Mouse (Mus musculus) T-cell, adult 2 months (primary cell): ENCODE measurements around the gene Ppp1r18.
A peak's percentile ranks its signal among the peaks of the same experiment; 100 is the strongest.

Source experiments
- DNase-seq: peaks from one replicate; pipeline ENCODE4 v3.0.0; 2022; ENCODE audit warnings: low spot score

Gene Ppp1r18

DNA sequence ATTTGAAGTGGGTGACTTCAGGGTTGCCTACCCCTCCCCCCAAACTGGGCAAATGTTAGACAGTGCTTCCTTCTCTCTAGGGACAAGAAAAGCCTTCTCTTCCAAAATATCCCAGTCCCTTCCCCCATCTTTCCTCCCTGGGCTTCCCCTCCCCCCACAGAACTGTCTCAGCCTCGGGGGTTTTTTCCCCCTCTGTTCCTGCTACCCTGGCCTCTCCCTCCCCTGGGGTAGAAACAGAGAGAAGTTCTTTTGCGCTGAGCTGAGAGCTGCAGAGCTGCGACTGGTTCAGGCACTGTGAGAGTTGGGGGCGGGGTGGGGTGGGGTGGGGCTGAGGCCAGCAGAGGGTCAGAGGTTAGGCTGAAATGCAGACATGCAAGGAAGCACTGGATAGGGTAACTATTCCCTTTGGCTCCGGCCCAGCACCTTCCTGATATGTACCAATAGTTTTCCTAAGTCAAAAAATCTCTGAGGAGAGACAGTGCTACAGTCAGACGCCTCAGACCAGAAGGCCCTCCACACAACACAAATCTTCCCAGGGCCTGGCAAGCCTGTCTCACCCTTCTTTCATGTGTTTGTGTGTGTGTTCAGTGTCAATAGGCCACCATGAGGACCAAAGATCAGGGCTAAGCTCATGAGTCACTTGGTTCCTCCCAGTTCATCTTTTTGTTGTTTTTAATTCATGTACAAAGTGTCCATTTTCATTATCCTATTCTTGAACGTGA, 4.1 kb downstream of the Ppp1r18 start:
- DNase-seq = no peak

- peak; percentile 87 for DNase-seq
These were observed 4.9 kb downstream of the Ppp1r18 start for GRCm38 (mm10) chr17:35870151-35870883.

DNA sequence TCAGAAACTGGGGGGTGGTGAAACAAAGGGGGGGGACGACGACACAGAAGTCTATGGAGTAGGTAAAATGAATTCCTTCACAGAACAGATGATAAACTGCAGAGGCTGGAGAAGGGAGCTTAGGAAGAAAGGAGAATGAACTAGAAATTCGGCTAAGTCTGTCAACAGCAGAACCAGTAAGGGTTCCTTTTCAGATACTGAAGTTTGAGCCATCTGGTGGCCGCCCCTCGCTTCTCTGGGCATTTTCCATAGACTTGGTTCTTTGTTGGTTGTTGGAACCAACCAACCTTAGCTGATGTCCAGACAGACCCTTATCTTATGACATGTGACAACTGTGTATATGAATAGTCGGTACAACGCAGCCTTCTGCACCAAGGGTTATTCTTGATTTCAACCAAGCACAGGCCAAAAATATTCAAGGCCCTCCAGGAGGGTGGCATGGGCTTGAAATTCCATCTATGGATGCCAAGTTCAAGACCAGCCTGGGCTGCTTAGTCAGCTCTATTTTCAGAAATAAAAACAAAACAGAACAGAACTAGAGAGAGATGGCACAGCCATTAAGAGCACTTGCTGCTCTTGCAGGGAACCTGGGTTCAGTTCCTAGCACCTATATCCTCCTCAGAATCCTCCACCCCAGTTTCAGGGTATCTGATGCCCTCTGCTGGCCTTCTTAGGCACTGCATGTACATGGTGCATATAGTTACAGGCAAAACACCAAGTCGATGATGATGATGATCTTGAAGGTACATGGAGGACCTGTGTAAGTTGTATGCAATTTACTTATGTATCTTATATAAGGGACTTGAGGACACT, 5.7 kb downstream of the Ppp1r18 start:
- DNase-seq = peak; percentile 67

DNA sequence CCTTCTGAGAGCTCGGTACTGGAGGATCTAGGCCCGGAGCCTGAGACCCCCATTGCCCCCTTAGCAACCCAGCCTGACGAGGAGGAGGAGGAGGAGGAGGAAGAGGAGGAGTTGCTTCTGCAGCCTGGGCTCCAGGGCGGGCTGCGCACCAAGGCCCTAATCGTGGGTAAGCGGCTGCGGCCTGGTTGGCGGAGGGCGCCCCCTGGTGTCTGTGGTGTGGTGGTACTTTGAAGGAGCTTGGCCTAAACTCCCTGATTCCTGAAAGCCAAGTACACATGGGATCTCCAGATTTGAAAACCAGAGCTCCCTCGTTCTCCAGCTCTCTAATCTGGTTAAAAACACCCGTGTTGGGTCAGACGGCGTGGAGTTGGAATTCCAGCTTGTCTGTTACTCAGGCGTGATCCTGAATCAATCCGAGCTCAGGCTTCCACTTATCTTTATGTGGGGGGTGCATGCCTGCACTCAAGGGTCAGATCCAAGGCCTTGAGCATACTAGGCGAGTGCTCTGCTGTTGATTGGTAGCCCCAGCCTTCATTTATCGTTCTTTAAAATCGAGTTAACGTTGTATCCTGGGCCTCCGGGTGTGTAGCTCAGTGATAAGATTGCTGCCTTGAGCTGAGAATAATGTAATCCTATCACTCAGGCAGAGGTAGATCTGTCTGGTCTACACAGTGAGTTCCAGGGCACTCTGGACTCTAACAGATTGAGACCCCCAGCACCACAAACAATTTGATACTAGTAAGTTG, 8.6 kb downstream of the Ppp1r18 start:
- peak; percentile 80 for DNase-seq

DNA sequence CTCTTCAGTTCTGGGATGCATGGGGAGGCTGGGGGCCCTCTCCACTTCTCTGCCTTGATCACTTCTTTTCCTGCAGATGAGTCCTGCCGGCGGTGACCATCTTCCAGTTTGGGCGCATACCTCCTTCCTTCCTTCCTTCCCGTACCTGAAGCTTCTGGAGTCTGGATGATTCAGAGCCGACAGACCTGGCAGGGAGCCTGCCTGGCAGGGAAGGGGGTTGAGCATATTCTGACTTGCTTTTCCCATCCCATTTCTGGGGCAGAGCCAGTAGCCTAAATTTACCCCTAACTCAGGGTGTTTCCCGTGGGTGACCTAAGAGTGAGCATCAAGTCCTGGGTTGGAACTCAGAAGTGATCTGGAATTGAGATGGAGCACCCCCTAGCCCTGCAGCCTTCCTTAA, 9.3 kb downstream of the Ppp1r18 start:
- no peak for DNase-seq

- DNase-seq = peak; percentile 93
These were observed 14.1 kb downstream of the Ppp1r18 start, which contains the start of gene Dhx16 for GRCm38 (mm10) chr17:35879245-35880057. TSS of gene Dhx16 (plus strand) at chr17:35879819.

DNA sequence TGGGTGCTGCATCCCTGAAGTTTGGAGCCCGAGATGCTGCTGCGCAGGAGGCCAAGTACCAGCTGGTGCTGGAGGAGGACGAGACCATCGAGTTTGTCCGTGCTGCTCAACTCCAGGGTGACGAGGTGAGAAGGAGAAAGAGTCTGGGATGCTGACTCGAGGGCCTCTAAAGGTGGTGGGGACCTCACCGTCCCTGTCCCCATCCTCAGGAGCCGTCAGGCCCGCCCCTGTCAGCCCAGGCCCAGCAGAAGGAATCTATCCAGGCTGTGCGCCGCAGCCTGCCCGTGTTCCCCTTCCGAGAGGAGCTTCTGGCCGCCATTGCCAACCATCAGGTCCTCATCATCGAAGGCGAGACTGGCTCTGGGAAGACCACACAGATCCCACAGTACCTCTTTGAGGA, 17.5 kb downstream of the Ppp1r18 start:
- no peak for DNase-seq

DNA sequence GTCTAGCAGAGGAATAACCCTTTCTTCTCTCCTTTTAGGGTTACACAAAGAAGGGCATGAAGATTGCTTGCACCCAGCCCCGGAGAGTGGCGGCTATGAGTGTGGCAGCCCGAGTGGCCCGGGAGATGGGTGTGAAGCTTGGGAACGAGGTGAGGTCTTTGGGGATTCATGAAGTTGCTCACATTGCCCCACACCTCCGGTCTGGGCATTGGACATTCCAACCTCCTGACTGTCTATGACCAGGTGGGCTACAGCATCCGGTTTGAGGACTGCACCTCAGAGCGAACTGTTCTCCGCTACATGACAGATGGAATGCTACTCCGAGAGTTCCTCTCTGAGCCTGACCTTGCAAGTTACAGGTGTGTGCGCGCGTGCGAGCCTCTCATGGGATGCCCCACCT, 18.4 kb downstream of the Ppp1r18 start:
- DNase-seq = no peak

- no peak for DNase-seq
These were observed 22.3 kb downstream of the Ppp1r18 start for GRCm38 (mm10) chr17:35887725-35888124.

DNA sequence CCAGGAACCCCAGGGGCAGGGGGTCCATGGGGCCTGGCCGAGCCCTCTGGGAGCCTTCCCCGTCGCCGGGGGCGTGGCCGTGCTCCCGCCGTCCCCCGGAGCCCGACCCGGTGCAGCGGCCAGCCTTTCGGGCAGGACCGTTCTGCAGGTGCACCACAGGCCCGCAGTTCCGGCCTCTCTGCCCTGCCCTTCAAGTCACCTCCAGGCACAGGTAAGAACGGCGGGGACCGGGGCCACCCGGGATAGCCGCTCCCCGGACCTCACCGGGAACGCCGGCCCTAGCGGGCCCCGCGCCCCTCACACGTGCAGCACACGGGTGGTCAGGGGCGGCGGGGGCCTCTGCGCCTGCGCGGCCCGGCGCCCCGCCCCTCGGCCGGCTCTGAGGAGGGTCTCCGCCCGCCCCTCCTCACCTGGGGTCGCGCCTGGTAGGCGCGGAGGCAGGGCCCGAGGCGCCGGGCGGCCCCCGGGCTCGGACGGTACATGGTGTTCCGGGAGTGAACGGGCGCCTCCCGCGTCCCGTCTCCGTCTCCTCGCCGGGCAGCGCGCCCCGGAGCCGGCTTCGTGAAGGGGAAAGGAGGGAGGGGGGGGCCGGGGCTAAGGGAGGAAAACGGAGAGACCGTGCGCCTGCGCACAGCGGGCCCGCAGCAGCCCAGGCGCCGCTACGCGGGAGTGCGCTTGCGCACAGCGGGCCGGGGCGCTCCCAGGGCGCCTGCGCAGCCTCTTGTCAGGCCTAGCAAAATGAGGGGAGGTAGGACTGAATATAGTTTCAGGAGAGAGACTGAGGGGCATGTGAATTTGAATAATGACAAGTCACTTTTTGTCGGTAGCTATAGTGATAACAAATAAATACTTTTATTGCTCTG, 31.6 kb downstream of the Ppp1r18 start, which contains the start of gene 2310061I04Rik:
TSS of gene 2310061I04Rik (minus strand) at position 651 of the 863 bp plus-strand sequence.
- DNase-seq = peak; percentile 93

GRCm38 (mm10) chr17:35897644-35898573, 32.5 kb downstream of the Ppp1r18 start:
- DNase-seq = no peak

DNA sequence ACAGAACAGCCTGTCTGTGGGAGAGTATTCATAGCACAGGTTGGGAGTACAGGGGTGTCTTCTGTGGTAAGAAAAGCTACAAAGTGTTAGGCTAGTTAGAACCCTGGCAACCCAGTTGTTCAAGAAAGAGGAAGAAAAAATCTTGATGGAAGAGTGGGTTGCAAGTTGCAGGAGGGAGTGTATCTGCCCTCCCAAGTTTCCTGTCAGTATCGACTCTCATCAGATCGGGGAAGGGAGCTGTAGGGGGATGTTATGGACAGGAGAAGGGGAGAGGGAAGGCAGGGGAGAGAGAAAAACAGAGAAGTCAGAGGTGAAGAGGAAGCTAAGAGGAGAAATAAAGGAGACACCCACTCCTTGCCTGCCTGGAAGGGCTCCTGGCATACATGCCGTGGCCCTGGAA, 35.2 kb downstream of the Ppp1r18 start:
- DNase-seq = no peak

DNA sequence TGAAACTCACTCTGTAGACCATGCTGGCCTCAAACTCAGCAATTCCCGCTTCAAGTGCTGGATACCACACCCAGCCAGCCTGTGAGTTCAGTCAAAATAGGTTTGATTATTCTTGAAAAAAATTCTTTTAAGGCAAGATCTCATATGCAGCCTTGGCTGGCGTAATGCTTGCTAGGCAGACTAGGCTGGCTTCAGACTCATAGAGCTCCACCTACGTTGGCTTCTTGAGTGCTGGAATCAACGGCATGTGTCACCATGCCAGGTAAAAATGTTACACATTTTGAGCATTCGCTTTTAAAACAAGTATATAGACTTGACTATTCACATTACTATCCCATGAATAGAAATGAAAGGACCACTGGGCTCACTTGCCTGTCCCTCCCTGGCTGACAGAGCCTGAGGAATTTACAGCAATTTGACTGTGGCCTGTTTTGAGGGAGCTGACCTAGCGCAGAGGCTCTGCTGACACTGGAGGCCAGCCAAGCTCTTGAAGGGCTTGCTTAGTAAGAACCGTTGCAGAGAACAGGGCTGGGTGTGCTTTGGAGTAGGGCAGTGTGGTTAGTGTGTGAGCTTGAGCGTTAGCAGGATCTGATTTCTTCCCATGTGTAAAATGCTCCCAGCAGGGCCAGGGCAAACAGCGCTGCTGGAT, 38.1 kb downstream of the Ppp1r18 start:
- DNase-seq = no peak

- DNase-seq = peak; percentile 8
These were observed 38.6 kb downstream of the Ppp1r18 start for GRCm38 (mm10) chr17:35903992-35904355.

- no peak for DNase-seq
These were observed 40.2 kb downstream of the Ppp1r18 start for GRCm38 (mm10) chr17:35905587-35905986.

DNA sequence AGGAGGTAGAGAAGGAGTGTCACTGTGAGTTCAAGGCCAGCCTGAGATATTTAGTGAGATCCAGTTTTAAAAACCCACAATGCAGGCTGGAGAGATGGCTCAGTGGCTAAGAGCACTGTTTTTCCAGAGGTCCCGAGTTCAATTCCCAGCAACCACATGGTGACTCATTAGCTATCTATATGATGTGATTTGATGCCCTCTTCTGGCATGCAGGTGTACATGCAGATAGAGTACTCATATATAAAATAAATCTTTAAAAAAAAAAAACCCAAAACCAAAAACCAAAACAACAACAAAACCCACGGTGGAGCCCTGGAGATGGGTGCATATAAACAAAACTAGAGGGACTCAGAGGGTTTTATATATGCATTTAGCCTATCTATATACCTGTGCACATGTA, 42.2 kb downstream of the Ppp1r18 start:
- DNase-seq = peak; percentile 18

- DNase-seq = no peak
These were observed 44.0 kb downstream of the Ppp1r18 start for GRCm38 (mm10) chr17:35909186-35909918.

DNA sequence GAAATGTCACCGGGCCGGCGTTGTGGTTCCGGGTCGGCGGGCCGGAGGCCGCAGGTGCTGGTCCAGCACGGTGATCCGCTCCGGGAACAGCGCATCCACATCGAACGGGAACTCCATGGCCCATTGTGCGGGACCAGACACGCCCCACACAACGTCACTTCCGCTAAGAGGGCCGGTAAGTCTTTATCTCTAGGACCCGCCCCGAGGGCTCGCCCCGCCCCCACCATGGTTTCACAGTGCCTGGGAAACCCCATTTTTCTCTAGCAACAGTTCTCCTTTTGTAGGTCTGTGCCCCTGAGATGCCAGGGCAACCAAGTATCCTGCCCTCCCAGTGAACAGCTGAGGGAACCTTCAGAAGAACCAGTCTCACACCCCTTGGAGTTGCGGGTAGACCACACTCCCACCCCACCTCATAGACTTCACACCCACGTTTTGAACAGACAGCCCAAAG, 44.6 kb downstream of the Ppp1r18 start, which contains the start of gene Atat1:
TSS of gene Atat1 (minus strand) at position 157 of the 451 bp plus-strand sequence.
- DNase-seq = peak; percentile 97
